Mouse (Mus musculus): ENCODE data around the gene Ssr2.
A peak's percentile ranks its signal among the peaks of the same experiment; 100 is the strongest.

Gene Ssr2

DNA sequence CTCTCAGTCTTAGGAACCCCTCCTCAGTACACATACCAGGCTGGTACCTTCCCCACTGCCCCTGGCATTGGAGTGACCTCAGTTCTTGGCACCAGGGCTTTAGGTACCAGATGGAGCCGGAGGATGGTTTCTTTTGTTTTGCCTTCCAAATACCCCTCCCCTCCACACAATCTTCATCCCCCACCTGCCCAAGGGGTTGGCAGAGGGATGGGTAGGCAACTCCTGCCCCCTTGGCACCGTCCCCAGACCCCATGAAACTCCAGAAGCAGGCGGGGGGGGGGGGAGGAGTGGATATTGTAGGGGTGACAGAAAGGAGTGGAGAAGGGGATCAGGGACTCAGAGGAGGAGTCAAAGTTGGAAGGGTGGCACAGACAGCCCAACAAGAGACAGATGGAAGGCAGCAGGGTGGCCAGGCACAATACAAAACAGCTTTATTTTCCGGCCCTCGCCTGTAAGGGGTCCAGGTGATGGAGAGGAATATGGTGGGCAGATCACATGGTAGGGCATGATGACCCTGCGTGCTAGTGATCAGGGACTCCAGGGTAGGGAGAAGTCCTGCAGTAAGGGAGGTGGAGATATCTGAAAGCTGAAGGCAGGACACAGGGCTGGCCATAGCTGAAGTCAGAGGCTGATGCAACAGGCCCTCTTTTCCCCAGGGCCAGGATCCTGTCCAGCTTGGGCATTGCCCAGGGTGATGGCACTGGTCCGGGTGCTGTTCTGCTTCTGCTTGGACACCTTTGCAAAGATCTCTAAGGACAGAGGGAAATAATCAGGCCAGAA lies 33.9 kb upstream of the Ssr2 start:
- DNase-seq (ENCODE audit: low read depth, low spot score): no peak

- DNase-seq (ENCODE audit: low read depth, low spot score): no peak
These were observed 33.2 kb upstream of the Ssr2 start for GRCm38 (mm10) chr3:88542486-88542885.

- DNase-seq (ENCODE audit: low read depth, low spot score): no peak
These were observed 32.5 kb upstream of the Ssr2 start for GRCm38 (mm10) chr3:88543174-88543573.

GRCm38 (mm10) chr3:88543651-88544410 lies 31.8 kb upstream of the Ssr2 start:
- DNase-seq (ENCODE audit: low read depth, low spot score): no peak

GRCm38 (mm10) chr3:88544514-88544913 lies 31.2 kb upstream of the Ssr2 start:
- DNase-seq (ENCODE audit: low read depth, low spot score): no peak

- DNase-seq (ENCODE audit: low read depth, low spot score): no peak
These were observed 30.6 kb upstream of the Ssr2 start for GRCm38 (mm10) chr3:88544955-88545591.

- DNase-seq (ENCODE audit: low read depth, low spot score): no peak
These were observed 28.8 kb upstream of the Ssr2 start for GRCm38 (mm10) chr3:88546674-88547418.

DNA sequence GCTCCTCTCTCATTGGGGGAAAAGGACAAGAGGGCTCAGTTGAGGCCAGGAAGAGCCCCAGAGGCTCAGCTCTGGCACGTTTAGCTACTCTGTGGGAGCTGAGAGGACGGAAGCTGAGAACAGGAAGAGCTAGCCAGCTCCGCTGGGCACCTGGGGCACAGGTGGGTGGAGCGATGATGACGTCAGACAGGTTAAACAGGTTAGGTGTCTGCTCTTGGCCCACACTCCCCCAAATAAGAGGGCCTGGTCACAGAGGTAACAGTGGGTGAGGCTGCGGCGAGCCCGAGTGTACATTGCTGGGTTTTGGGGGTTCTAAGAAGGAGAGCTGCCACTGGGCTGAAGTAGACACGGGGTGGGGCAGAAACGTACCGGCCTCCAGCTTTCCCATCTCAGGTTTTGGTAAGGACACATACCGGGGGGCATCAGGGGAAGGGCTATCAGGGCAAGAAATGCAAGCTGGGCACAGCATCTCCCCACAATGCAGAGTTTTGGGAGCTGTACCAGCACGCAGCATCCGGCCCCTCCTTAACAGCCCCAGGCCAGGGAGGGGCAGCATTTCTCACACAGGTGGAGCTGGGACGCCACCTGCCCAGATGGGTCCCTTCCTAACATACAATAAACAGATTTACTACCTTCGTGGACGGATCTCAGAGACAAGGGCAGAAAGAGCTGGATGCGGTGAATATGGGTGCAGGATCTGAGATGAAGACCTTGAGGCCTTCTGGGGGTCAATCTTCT lies 27.3 kb upstream of the Ssr2 start, which contains the start of gene Rab25:
Rab25 (minus strand) TSS at position 121 of the 738 bp plus-strand sequence.
- no peak for DNase-seq (ENCODE audit: low read depth, low spot score)

- DNase-seq (ENCODE audit: low read depth, low spot score): no peak
These were observed 24.1 kb upstream of the Ssr2 start for GRCm38 (mm10) chr3:88551586-88551985.

GRCm38 (mm10) chr3:88552082-88552645 lies 23.5 kb upstream of the Ssr2 start:
- DNase-seq (ENCODE audit: low read depth, low spot score): no peak

DNA sequence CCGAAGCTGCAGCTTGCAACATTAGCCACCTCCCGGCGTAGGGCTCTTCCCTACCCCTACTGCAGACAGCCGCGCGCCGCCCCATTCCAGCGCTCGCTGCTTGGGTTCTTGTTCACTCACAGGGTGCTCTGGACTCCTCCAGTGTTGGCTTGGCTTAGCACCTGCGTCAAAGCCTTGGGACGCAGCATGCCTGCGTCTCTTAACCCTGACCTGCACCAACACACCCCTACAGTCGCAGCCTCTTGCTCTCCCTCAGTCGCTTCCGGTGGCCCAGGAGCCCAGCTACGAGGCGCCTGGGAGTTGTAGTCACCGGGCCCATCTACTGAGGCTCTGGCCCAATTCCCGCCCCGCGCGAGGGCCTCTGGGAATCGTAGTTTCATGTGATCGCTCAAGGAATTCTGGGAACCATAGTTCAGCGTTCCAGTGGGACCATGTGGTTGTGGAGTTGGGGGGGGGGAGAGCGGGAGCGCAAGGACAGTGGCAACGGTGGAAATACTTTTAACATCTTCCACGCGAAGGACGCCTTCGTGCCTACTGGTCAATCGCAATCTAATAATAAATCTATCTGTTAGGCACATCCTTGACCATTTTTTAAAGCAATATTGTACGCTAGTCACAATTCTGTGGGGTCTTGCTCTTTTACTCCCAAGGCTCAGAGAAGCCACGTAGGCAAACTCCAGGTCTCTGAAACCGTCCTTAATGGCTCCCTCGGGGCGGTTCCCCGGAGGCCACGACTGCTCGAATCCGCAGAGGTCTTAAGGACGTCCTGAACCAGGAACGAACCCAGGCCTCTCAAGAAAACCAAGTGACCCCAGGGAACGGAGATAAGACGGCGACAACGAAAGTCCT lies 22.8 kb upstream of the Ssr2 start, which contains the start of gene Lamtor2:
Lamtor2 (minus strand) TSS at position 399 of the 849 bp plus-strand sequence.
- DNase-seq (ENCODE audit: low read depth, low spot score): peak; percentile 97

DNA sequence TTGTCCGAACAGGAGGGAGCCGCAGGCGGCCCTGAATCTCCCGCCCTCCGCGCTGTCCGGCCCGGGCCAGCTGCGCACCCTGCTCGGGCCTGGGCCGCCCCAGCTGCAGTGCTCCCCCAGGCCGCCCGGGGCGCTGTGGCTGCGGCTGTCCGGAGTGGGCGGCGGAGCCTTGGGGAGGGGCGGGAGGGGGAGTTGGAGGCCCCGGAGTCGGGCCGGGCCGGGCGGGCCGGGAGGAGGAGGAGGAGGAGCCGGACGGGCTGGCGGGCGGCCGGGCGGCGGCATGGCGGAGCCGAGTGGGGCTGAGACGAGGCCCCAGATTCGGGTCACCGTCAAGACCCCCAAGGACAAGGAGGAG lies 22.2 kb upstream of the Ssr2 start, which contains the start of gene Ubqln4:
Ubqln4 (plus strand) TSS at position 234 of the 355 bp plus-strand sequence.
- peak; percentile 51 for DNase-seq (ENCODE audit: low read depth, low spot score)

- peak; percentile 61 for DNase-seq (ENCODE audit: low read depth, low spot score)
These were observed 21.6 kb upstream of the Ssr2 start for GRCm38 (mm10) chr3:88553880-88554586.

- DNase-seq (ENCODE audit: low read depth, low spot score): no peak
These were observed 20.5 kb upstream of the Ssr2 start for GRCm38 (mm10) chr3:88555069-88555605.

- no peak for DNase-seq (ENCODE audit: low read depth, low spot score)
These were observed 19.9 kb upstream of the Ssr2 start for GRCm38 (mm10) chr3:88555731-88556130.

GRCm38 (mm10) chr3:88556616-88557015 lies 19.1 kb upstream of the Ssr2 start:
- no peak for DNase-seq (ENCODE audit: low read depth, low spot score)

- no peak for DNase-seq (ENCODE audit: low read depth, low spot score)
These were observed 16.1 kb upstream of the Ssr2 start for GRCm38 (mm10) chr3:88559596-88559995.

DNA sequence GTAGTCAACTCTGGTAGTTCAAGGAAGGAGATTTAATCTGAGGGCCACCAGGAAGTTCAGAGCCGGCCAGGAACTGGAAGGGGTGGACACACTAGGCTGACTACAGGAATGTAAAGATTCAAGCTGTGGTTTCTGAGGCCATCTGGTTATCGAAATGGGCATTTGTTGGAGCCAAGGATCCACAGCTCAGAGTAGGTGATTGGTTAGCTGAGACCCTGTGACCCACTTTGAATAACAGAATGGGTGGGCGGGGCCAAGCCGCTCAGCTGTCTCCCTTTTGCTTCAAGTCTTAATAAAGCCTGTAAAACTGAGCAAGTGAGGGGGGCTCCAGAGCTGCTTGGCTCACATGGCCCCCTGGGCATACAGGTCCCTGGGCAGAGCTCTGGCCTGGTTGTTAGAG lies 13.7 kb upstream of the Ssr2 start:
- no peak for DNase-seq (ENCODE audit: low read depth, low spot score)

GRCm38 (mm10) chr3:88563442-88563841 lies 12.2 kb upstream of the Ssr2 start:
- no peak for DNase-seq (ENCODE audit: low read depth, low spot score)

All from telencephalon, adult 2 months (tissue).